Mouse (Mus musculus): Measurements from ENCODE around the gene Hmcn1.

The Hmcn1 gene

DNA sequence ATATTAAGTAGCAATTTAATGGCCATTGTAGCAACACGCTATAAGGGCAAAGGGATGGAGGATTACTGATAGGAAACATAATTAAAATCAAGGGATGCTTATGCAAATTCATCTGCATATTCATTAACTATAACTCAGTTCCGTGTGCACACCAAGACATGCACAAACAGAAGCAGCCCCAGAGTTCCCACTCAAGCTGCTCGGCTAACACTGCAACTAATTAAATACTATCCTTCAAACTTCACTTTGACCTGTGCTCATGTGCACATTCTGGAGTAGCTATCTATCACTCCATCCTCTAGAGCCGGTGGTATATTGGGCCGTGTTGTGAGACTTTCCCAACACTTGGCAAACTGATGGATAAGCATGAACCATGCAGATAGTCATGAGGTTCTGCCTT lies 119.2 kb downstream of the Hmcn1 start:
- DNase-seq (ENCODE audit: low spot score) = no peak

DNA sequence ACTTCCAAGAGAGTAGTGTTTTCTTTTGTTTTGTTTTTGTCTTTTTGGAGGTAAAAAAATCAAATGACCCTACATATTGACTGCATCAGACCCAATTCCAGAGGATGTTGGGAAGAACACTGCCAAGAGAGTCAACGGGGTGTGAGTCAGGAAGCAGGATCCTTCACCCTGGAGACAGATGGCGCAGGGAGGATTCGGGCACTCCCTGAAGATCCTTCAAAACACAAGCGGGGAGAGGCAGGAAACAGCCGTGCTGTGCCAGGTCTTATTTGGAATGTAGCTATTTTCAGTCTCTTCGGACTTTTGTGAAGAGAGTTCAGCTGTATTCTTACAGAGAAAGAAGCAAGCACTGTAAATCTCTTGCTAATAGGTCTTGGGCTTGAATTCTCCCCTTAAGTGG lies 120.0 kb downstream of the Hmcn1 start:
- DNase-seq (ENCODE audit: low spot score) = peak; percentile 34

DNA sequence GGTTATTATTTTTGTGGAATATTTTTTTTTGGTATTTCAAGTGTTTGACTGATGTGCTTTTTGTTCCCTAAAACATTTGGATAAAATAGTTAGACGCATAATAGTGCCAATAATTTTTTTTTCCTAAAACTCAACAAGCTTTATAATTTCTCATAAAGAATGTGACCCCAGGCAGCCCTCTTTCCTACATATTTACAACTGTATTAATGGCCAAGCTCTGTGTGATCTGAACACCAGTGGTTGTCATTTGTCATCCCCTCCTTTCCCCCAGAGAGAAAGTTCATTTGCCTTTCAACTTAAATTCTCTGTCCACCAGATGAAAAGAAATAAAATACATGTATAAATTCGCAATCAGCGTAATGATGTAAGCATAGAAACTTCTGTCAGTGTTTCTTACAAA lies 121.1 kb downstream of the Hmcn1 start:
- DNase-seq (ENCODE audit: low spot score) = no peak

DNA sequence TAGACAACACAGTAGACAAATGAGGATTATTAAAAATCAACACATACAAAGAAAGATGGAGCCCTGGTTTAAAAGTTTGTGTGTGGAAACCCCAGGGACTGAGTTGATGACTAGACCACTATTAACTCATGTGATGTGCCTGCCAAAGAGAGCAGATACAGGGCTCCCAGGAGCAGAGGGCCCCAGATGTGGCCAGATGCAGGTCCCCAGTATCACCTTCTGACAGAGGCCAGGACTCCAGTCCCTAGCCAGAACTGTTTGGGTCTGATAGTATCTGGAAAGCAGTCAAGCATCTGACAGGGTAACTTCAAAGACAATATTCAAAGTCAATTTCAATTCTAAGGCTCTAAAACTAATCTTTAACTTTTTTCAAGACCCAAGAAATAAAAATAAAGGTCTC lies 124.0 kb downstream of the Hmcn1 start:
- DNase-seq (ENCODE audit: low spot score) = no peak

DNA sequence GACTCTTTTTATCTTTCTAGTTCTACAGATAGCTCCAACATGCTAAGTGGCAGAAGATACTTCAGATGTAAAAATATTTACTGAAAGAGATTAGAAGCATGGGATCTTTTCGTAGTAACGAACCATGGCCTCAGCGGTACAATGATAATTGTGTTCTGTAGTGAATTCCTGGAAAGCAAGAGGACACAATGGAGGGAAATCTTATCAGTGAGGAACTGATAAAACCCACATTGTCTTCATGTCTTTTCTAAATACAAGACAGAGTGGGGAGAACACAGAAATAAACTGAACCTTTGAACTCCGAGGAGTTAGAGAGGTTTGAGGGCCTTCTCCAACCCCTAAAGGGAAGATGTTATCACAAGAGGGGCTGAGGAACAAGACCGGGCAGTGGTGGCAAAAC lies 126.6 kb downstream of the Hmcn1 start:
- no peak for DNase-seq (ENCODE audit: low spot score)

DNA sequence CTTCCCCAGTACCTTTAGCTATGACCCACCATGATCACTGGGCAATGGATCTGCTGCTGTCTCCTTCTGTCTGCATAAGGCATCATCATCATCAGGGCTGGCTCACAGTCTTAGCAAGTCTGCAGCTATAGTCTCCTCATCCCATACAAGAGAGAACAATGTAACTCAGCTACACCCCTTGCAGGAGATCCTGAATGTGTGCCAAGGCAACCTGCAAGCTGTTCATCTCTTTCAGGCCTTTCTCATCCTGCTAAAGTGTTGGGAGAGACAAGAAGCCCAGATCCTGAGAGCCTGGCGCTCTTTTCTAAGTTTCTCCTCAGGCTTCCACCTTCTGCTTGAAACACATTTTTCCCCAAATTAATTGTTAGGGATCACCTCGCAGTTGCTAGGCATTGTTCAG lies 135.5 kb downstream of the Hmcn1 start:
- no peak for DNase-seq (ENCODE audit: low spot score)

GRCm38 (mm10) chr1:150833448-150833847 lies 159.8 kb downstream of the Hmcn1 start:
- no peak for DNase-seq (ENCODE audit: low spot score)

- no peak for DNase-seq (ENCODE audit: low spot score)
Observed at GRCm38 (mm10) chr1:150829851-150830250, 163.4 kb downstream of the Hmcn1 start.

DNA sequence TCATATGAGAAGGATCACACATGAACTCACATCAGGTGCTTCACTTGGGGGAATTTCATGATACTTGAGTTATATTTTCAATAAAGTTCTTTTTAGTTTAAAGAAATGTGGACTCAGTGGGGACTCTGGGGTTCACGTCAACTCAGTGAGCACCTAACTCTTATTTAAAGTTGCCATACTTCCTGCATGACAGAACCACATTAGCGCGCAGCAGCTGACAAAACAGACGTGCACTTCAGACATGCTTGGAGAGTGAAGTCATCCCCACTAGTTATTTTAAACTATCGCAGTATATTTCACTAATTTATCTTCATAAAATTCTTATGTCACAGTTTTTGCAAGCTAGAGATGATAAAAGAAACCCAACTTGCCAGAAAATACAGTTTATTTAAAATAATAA lies 166.1 kb downstream of the Hmcn1 start:
- no peak for DNase-seq (ENCODE audit: low spot score)

DNA sequence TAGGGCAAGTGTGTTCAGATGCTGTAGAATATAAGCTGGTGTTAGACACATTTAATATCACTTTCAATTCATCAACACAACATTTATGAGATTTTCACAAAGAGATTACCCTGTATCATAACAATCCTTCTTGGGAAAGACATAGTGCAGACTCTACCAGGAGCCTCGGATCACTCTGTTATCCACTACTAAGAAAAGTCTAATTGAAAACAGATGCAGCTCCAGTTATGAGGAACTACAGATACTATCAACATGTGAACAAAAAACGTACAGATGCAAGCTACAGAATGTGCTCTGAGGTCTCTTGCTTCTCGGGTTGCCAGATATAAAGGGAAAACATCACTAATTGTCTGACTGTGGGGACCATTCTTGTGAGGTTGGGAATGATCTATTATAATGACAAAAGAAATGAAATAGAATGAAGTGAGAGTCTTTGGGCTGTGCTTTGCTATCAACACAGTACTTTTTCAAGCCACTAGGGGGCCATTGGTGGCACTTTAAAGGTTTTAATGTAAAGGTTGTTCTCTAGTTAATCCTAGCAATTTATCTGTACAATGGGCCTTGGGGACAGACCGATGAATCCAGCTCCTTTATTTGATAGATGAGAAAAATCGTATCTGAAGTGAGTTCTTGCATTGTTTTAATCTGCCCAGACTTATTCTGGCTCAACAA lies 168.8 kb downstream of the Hmcn1 start:
- no peak for DNase-seq (ENCODE audit: low spot score)

- DNase-seq (ENCODE audit: low spot score) = no peak
Observed at GRCm38 (mm10) chr1:150816035-150816807, 177.0 kb downstream of the Hmcn1 start.

GRCm38 (mm10) chr1:150814917-150815316 lies 178.3 kb downstream of the Hmcn1 start:
- no peak for DNase-seq (ENCODE audit: low spot score)

DNA sequence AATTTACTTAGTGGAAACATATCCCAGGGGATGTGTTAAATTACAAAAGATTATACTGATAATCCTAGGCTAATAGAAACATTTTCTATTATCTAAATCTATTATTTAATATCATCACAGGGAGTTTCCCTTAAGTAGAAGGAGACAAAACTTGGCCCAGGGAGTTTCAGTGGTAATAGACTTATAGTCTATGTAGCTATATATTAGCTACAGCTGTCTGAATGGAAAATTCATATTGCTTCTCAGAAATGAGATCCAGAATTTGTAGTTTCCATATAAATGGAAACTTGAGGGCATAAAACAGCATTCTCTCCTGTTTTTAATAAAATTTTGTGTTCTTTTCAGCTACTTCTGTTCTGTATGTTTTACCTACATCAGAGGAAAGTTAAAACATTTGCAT lies 179.9 kb downstream of the Hmcn1 start:
- no peak for DNase-seq (ENCODE audit: low spot score)

GRCm38 (mm10) chr1:150806864-150807263 lies 186.4 kb downstream of the Hmcn1 start:
- DNase-seq (ENCODE audit: low spot score) = no peak

- no peak for DNase-seq (ENCODE audit: low spot score)
Observed at GRCm38 (mm10) chr1:150805466-150805865, 187.8 kb downstream of the Hmcn1 start.

DNA sequence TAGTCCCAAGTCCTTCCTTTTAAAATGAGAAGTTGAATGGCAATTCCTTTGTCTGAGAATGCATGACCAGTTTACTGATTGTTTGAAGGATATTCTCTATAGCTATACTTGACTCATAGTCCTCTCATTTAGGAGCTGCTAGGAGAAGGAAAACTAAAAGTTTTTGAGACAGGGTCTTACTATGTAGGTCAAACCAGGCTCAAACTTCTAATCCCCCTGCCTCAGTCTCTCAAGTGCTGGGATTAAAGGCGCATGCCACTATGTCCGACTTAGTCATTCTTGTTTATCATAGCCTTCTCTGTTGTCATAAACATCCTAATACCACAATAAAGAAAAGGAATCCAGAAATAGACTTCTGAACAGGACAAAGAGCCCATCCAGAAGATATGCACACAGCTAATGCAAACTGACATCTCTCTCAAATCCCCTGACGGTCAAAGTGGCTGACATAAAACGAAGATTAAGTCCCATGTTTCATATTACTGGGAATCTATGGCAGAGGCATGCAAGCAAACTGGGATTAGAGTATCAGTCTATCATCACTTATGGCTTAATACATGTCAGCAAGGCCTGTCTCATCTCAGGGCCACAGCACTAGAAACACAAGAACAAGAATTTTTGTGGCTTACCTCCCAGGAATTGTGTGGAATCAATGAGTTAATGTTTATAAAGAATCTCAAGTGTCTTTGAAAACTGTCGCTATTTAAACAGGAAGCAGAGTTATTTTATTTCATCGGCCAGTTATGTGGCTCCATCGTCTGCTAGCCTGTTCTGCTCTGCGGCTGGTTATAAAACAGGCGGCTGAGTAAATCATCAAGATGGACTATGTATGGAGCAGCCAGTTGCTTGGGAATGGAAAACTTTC lies 188.8 kb downstream of the Hmcn1 start:
- DNase-seq (ENCODE audit: low spot score) = no peak

DNA sequence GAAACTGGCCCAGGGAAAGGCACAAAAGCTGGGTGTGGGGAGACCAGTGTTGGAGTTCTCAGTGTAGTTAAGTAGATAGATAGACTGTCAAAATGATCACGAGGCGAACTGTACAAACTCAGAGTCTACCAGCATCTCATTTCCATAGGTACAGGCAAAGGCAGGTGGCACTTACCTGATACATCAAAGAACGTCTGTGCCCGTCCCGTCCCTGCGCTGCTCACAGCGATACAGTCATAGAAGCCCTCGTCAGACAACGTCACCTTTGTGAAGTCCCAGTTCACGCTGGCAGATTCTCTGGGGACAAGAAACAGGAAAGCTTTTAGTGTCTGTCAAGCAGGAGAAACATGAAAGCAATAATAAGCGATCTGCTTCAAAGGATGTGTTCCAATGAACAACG lies 190.6 kb downstream of the Hmcn1 start:
- no peak for DNase-seq (ENCODE audit: low spot score)

GRCm38 (mm10) chr1:150800611-150801263 lies 192.5 kb downstream of the Hmcn1 start:
- no peak for DNase-seq (ENCODE audit: low spot score)

DNA sequence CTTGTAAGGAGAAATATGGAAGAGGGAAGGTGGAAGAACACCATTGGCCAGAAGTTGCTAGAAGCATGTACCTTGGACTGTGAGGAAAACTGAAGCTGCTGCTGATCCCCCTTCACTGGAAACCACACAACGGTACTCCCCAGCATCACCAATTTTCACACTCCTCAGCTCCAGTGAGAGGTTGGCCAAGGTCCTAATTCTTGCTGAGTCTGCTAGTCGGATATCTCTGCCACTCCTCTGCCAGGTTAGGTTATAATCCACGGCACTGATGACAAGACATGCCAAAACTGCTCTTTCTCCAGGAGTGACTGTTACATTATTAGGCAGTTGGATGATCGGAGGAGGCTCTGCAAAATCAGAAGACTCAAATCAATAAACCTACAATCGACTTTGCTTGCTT lies 194.6 kb downstream of the Hmcn1 start:
- DNase-seq (ENCODE audit: low spot score) = no peak

DNA sequence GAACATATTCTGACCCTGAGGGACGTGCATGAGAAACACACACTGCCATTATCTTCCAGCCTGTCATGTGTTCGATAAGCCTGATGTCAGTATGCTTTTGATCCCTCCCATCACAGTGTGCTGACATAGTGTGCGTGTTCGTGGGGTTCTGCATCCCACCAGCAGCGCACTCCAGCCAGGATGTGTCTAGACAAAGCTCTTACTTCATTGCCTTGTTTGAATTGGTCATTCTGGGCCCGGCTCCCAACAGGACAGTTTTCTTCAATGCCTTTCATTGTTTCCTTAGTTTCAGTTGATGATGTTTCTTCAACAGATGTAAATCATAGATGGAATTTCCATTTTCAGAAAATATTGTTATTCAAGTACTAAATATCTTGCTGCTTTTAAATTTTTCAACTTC lies 206.5 kb downstream of the Hmcn1 start:
- DNase-seq (ENCODE audit: low spot score) = no peak

DNA sequence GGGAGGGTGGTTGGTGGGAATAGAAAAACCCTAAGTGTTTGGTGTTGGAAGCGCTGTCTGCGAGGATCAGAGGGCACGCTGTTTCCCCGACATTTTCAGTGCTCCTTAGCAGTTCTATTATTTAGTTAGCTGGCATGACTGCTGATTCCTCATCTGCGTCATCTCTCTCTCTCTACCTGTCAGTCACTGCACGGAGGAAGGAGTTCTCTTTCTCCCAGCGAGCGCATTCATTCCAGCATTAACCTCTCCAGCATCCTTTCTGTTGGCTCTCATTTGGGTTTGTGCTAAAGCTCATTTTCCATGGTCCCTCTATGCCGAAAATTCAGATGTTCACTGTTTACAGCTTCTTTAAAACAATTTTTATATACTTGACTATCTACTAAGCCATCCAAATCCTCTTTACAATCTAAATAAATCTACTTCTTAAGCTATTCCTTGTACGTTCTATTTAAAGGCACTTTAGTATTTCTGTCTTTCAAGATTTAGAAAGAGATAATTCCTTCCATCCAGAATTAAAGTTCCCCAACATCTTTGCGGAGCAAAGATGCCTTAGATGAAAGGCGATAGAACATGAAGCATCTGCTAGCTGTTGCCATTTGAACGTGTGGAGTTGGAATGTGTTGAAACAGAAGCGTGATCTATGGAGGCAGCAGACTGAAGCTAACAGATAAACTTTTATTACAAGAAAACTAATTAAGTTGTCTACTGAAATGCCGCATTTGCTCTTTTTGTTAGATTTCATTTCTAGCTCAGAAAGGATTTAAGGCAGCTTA lies 210.0 kb downstream of the Hmcn1 start:
- no peak for DNase-seq (ENCODE audit: low spot score)

DNA sequence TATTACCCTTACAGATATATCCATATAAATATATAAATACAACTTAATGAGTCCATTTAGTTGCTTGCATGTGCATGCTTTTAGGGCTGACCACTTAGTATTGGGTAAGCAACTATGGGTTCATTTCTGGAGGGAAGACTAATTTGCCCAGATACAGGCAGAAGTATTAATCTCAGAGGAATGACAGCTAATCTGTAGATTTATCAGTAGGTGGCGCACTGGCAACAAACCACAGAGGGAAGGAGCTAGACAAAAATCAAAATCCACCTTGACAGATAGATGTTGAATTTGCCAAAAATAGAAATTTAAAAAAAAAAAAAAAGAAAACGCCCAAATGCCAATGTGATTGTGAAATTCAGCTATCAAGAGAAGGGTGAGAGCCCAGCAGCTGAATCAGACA lies 213.3 kb downstream of the Hmcn1 start:
- no peak for DNase-seq (ENCODE audit: low spot score)

Data from ovary, postnatal 36 days (tissue).